Mouse (Mus musculus) cerebellum, postnatal 14 days (tissue): ENCODE results near the gene Nyap2.

Experiments used
- DNase-seq, 2 experiments: peaks; one replicate each; pipeline ENCODE4 v3.0.0; 2021; ENCODE audit warnings: mixed read lengths in 2 of 2

Gene Nyap2

GRCm38 (mm10) chr1:81076831-81077664 lies at the start of gene Nyap2:
TSS of gene Nyap2 (plus strand) at chr1:81076950.
- DNase-seq: peak; percentile 79 to 81

- no peak for DNase-seq
These were observed 33.6 kb upstream of the Nyap2 start for GRCm38 (mm10) chr1:81042907-81043868.

GRCm38 (mm10) chr1:81058340-81058739 lies 18.4 kb upstream of the Nyap2 start:
- DNase-seq: no peak

- no peak for DNase-seq
These were observed 17.9 kb upstream of the Nyap2 start for GRCm38 (mm10) chr1:81058835-81059234.

GRCm38 (mm10) chr1:81062811-81063210 lies 13.9 kb upstream of the Nyap2 start:
- no peak for DNase-seq

- DNase-seq: peak; percentile 70 to 75
These were observed 491 bp upstream of the Nyap2 start for GRCm38 (mm10) chr1:81076259-81076658.

- DNase-seq: peak in 1 of 2 experiments; percentile 35
These were observed 1.0 kb downstream of the Nyap2 start for GRCm38 (mm10) chr1:81077665-81078314.

GRCm38 (mm10) chr1:81087485-81087884 lies 10.7 kb downstream of the Nyap2 start:
- DNase-seq: no peak

- DNase-seq: no peak
These were observed 13.7 kb downstream of the Nyap2 start for GRCm38 (mm10) chr1:81090400-81090799.

GRCm38 (mm10) chr1:81090979-81091378 lies 14.2 kb downstream of the Nyap2 start:
- peak in 1 of 2 experiments; percentile 18 for DNase-seq

- no peak for DNase-seq
These were observed 15.3 kb downstream of the Nyap2 start for GRCm38 (mm10) chr1:81092056-81092455.

- peak in 1 of 2 experiments; percentile 24 for DNase-seq
These were observed 16.1 kb downstream of the Nyap2 start for GRCm38 (mm10) chr1:81092886-81093285.

GRCm38 (mm10) chr1:81098950-81099349 lies 22.2 kb downstream of the Nyap2 start:
- no peak for DNase-seq

- no peak for DNase-seq
These were observed 25.0 kb downstream of the Nyap2 start for GRCm38 (mm10) chr1:81101749-81102148.

GRCm38 (mm10) chr1:81119732-81120131 lies 43.0 kb downstream of the Nyap2 start:
- DNase-seq: peak; percentile 43 to 67

GRCm38 (mm10) chr1:81132007-81132712 lies 55.4 kb downstream of the Nyap2 start:
- DNase-seq: peak; percentile 22 to 47

GRCm38 (mm10) chr1:81143855-81144254 lies 67.1 kb downstream of the Nyap2 start:
- no peak for DNase-seq

GRCm38 (mm10) chr1:81145576-81145975 lies 68.8 kb downstream of the Nyap2 start:
- peak in 1 of 2 experiments; percentile 45 for DNase-seq

- no peak for DNase-seq
These were observed 92.5 kb downstream of the Nyap2 start for GRCm38 (mm10) chr1:81169245-81169644.

GRCm38 (mm10) chr1:81172703-81173102 lies 96.0 kb downstream of the Nyap2 start:
- no peak for DNase-seq

- DNase-seq: no peak
These were observed 96.6 kb downstream of the Nyap2 start for GRCm38 (mm10) chr1:81173303-81173702.

GRCm38 (mm10) chr1:81179725-81180124 lies 103.0 kb downstream of the Nyap2 start:
- no peak for DNase-seq
